Mouse (Mus musculus): ENCODE data around the gene Calml3. TPM values are rescaled to one million over a fixed set of nuclear protein-coding genes. Genes with fewer than 3 reads are reported as not detected.
"Not testable (repeated sequence)": the region's sequence is repeated elsewhere in the genome, so short reads cannot be mapped to it uniquely, and the experiment has no call there.

Gene Calml3
- polyA plus RNA-seq (2015; fragmentation: Nextera tagmentation; extraction: Ambion mirVana), result not detected in 2 replicates

- H3K4me1 ChIP-seq, result no peaks in the 10 kb centered on the region
- no peak within 1 kb of the TSS for H3K4me2 ChIP-seq
- no peak within 1 kb of the TSS for H3K9ac ChIP-seq (replicated peaks)
- no peaks in the 10 kb centered on the region for H3K36me3 ChIP-seq
- H3K4me3 ChIP-seq (replicated peaks), result no peak within 1 kb of the TSS
- 91% methylated on average over 13 of the region's 13 CpGs for WGBS
- ATAC-seq (ENCODE audit: low FRiP score), result no peak
- H3K9me3 ChIP-seq (replicated peaks), result no peaks in the 10 kb centered on the region
- no peaks in the 10 kb centered on the region for H3K27me3 ChIP-seq (replicated peaks)
- H3K27ac ChIP-seq (replicated peaks), result no peak within 1 kb of the TSS
These were observed at the start of gene Calml3 for GRCm38 (mm10) chr13:3804186-3804585. Gene Calml3 (minus strand): TSS chr13:3804316.

DNA sequence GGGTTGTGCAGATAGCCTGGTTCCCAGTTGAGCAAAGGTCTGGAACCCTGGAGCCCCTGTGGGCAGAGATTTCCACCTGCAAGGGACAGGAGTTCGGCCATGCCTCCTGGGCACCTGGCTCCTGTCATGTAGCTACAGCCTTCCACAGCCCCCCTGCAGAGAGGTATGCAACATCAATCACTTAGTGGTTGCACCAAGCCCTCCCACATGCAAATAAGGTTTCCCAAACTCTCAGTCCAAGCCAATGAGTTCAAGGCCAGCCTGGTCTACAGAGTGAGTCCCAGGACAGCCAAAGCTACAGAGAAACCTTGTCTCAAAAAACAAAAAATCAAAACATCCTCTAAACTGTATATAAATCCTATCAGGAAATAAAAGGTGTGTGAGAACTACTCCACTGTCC is 46.2 kb upstream of the Calml3 start:
- Histone ChIP-seq H3K27ac (replicated peaks) (no peak overlapping the region), H3K4me1 (no peaks in the 10 kb centered on the region), H3K9ac (replicated peaks) (no peak overlapping the region), H3K36me3 (no peaks in the 10 kb centered on the region), H3K27me3 (replicated peaks) (no peaks in the 10 kb centered on the region), H3K4me2 (no peak overlapping the region), H3K4me3 (replicated peaks) (no peak overlapping the region), H3K9me3 (replicated peaks) (no peaks in the 10 kb centered on the region)
- ATAC-seq (ENCODE audit: low FRiP score), result no peak
- WGBS, result 94% methylated on average over 1 of the region's 1 CpGs

GRCm38 (mm10) chr13:3840662-3841061 is 36.5 kb upstream of the Calml3 start:
- not testable (repeated sequence) for H3K4me1 ChIP-seq

GRCm38 (mm10) chr13:3837312-3837807 is 33.2 kb upstream of the Calml3 start, which contains the start of gene Calm4:
Gene Calm4 (plus strand): TSS chr13:3837757.
- not testable (repeated sequence) for H3K36me3 ChIP-seq; H3K9me3 ChIP-seq (replicated peaks); H3K27me3 ChIP-seq (replicated peaks); H3K27ac ChIP-seq (replicated peaks); H3K4me3 ChIP-seq (replicated peaks); H3K9ac ChIP-seq (replicated peaks); H3K4me2 ChIP-seq; H3K4me1 ChIP-seq; ATAC-seq (ENCODE audit: low FRiP score)

More at GRCm38 (mm10) chr13:3840662-3841061, 36.5 kb upstream of the Calml3 start:
- not testable (repeated sequence) for H3K4me3 ChIP-seq (replicated peaks); H3K9ac ChIP-seq (replicated peaks); H3K4me2 ChIP-seq; H3K27me3 ChIP-seq (replicated peaks); H3K27ac ChIP-seq (replicated peaks); ATAC-seq (ENCODE audit: low FRiP score); H3K9me3 ChIP-seq (replicated peaks); H3K36me3 ChIP-seq

GRCm38 (mm10) chr13:3833644-3834043 is 29.5 kb upstream of the Calml3 start:
- ATAC-seq (ENCODE audit: low FRiP score); H3K36me3 ChIP-seq; H3K4me1 ChIP-seq; H3K9me3 ChIP-seq (replicated peaks); H3K27me3 ChIP-seq (replicated peaks); H3K27ac ChIP-seq (replicated peaks); H3K9ac ChIP-seq (replicated peaks); H3K4me3 ChIP-seq (replicated peaks); H3K4me2 ChIP-seq: not testable (repeated sequence)

GRCm38 (mm10) chr13:3832450-3832849 is 28.3 kb upstream of the Calml3 start:
- 72% methylated on average over 2 of the region's 2 CpGs for WGBS

DNA sequence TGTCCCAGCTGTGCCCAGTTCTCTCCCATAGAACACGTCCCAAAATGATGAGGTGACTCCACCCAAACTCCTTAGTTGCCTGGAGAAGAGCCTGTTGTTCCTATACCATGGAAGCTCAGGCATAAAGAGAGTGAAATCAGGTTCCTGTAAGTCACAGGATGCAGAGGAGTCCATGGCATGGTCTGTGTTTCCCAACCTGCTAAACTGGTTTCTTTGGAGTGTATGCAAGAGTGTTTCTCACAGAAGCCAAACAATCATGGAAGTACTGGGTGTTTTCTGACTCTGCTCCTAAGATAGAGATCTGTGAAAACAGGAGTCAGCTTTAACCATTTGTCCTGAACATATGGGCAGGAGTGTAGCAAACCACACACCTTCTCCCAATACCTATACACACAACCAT is 27.9 kb upstream of the Calml3 start:
- Histone ChIP-seq H3K9me3 (replicated peaks) (no peaks in the 10 kb centered on the region), H3K27ac (replicated peaks) (no peak overlapping the region), H3K4me3 (replicated peaks) (no peak overlapping the region), H3K4me2 (no peak overlapping the region), H3K4me1 (no peaks in the 10 kb centered on the region), H3K27me3 (replicated peaks) (no peaks in the 10 kb centered on the region), H3K36me3 (no peaks in the 10 kb centered on the region), H3K9ac (replicated peaks) (no peak overlapping the region)
- WGBS, result 64% methylated on average over 1 of the region's 1 CpGs
- ATAC-seq (ENCODE audit: low FRiP score), result no peak

More at GRCm38 (mm10) chr13:3832450-3832849, 28.3 kb upstream of the Calml3 start:
- H3K36me3 ChIP-seq, result no peaks in the 10 kb centered on the region
- no peaks in the 10 kb centered on the region for H3K27me3 ChIP-seq (replicated peaks)
- H3K4me3 ChIP-seq (replicated peaks), result no peak overlapping the region
- no peak overlapping the region for H3K9ac ChIP-seq (replicated peaks)
- no peak for ATAC-seq (ENCODE audit: low FRiP score)
- no peak overlapping the region for H3K27ac ChIP-seq (replicated peaks)
- no peaks in the 10 kb centered on the region for H3K9me3 ChIP-seq (replicated peaks)
- H3K4me1 ChIP-seq, result no peaks in the 10 kb centered on the region
- H3K4me2 ChIP-seq, result no peak overlapping the region

GRCm38 (mm10) chr13:3831546-3831945 is 27.4 kb upstream of the Calml3 start:
- Histone ChIP-seq H3K9me3 (replicated peaks) (no peaks in the 10 kb centered on the region), H3K4me1 (no peaks in the 10 kb centered on the region), H3K27me3 (replicated peaks) (no peaks in the 10 kb centered on the region), H3K4me2 (no peak overlapping the region), H3K4me3 (replicated peaks) (no peak overlapping the region), H3K27ac (replicated peaks) (no peak overlapping the region), H3K9ac (replicated peaks) (no peak overlapping the region), H3K36me3 (no peaks in the 10 kb centered on the region)
- no peak for ATAC-seq (ENCODE audit: low FRiP score)
- WGBS, result 86% methylated on average over 5 of the region's 5 CpGs

- Histone ChIP-seq H3K9ac (replicated peaks) (no peak overlapping the region), H3K4me2 (no peak overlapping the region), H3K27me3 (replicated peaks) (no peaks in the 10 kb centered on the region), H3K4me3 (replicated peaks) (no peak overlapping the region), H3K9me3 (replicated peaks) (no peaks in the 10 kb centered on the region), H3K4me1 (no peaks in the 10 kb centered on the region), H3K36me3 (no peaks in the 10 kb centered on the region), H3K27ac (replicated peaks) (no peak overlapping the region)
- ATAC-seq (ENCODE audit: low FRiP score), result no peak
These were observed 21.6 kb upstream of the Calml3 start for GRCm38 (mm10) chr13:3825726-3826125.

- Histone ChIP-seq H3K9me3 (replicated peaks) (no peaks in the 10 kb centered on the region), H3K4me1 (no peaks in the 10 kb centered on the region), H3K4me3 (replicated peaks) (no peak overlapping the region), H3K4me2 (no peak overlapping the region), H3K27me3 (replicated peaks) (no peaks in the 10 kb centered on the region), H3K27ac (replicated peaks) (no peak overlapping the region), H3K36me3 (no peaks in the 10 kb centered on the region), H3K9ac (replicated peaks) (no peak overlapping the region)
- ATAC-seq (ENCODE audit: low FRiP score), result no peak
- WGBS, result 67% methylated on average over 4 of the region's 4 CpGs
These were observed 18.0 kb upstream of the Calml3 start for GRCm38 (mm10) chr13:3822105-3822504.

DNA sequence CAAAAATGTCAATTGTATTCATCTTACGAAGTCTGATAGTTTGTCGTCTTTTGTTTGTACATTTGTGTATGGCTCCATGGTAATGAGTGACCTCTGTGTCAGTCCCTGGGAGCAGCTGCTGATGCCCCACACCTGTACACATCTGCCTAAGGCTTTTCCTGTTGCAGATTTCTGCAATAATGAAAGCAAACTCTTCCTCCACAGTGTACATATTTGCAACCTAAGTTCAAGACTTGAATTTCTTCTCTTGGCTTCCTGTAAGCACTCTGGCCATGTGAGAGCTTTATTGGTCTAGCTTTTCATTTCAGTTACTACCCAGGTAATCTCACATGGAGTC is 14.6 kb upstream of the Calml3 start:
- Histone ChIP-seq H3K27ac (replicated peaks) (no peak overlapping the region), H3K4me2 (no peak overlapping the region), H3K9ac (replicated peaks) (no peak overlapping the region), H3K36me3 (no peaks in the 10 kb centered on the region), H3K4me3 (replicated peaks) (no peak overlapping the region), H3K4me1 (no peaks in the 10 kb centered on the region), H3K27me3 (replicated peaks) (no peaks in the 10 kb centered on the region), H3K9me3 (replicated peaks) (no peaks in the 10 kb centered on the region)
- ATAC-seq (ENCODE audit: low FRiP score), result no peak
- WGBS, result 96% methylated on average over 2 of the region's 2 CpGs

- Histone ChIP-seq H3K36me3 (no peaks in the 10 kb centered on the region), H3K9ac (replicated peaks) (no peak overlapping the region), H3K4me2 (no peak overlapping the region), H3K27me3 (replicated peaks) (no peaks in the 10 kb centered on the region), H3K4me3 (replicated peaks) (no peak overlapping the region), H3K27ac (replicated peaks) (no peak overlapping the region), H3K4me1 (no peaks in the 10 kb centered on the region), H3K9me3 (replicated peaks) (no peaks in the 10 kb centered on the region)
- WGBS, result 84% methylated on average over 5 of the region's 5 CpGs
- ATAC-seq (ENCODE audit: low FRiP score), result no peak
These were observed 14.1 kb upstream of the Calml3 start for GRCm38 (mm10) chr13:3818012-3818739.
